Mouse (Mus musculus): ENCODE data around the gene Pik3cd.
"Not testable (repeated sequence)": the region's sequence is repeated elsewhere in the genome, so short reads cannot be mapped to it uniquely, and the experiment has no call there.

The Pik3cd gene

DNA sequence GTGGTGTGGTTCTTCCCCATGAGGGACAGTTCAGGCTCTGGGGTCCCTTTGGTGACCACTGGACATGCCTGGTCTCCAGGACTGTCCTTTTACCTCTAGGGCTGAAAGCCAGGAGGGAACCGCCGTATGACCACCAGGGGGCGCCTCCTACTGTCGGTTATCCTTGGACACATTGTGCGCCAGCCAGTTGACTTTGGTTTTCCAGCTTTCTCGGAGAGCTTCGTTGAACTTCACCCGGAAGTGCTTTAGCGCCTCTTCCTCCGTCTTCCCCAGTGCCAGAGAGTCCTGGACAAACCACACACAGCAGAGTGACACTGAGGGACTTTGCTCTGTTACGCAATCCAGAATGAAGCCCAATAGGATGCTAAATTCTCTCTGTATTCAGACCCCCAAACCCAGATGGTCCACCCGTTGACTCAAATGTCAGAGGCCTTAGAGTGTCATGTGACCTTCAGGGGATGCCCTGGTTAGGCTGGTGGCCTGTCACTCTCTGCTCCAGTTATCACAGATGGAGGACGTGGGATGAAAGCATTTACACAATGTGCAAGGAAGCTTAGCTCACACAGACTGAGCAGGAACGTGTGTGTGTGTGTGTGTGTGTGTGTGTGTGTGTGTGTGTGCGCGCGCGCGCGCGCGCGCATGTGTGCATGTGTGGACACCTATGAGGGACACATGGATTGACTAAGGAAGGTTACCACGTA, 51.7 kb downstream of the Pik3cd start:
- DNase-seq (ENCODE audit: low spot score in 2 of 2): peak; percentile 72 to 78

DNA sequence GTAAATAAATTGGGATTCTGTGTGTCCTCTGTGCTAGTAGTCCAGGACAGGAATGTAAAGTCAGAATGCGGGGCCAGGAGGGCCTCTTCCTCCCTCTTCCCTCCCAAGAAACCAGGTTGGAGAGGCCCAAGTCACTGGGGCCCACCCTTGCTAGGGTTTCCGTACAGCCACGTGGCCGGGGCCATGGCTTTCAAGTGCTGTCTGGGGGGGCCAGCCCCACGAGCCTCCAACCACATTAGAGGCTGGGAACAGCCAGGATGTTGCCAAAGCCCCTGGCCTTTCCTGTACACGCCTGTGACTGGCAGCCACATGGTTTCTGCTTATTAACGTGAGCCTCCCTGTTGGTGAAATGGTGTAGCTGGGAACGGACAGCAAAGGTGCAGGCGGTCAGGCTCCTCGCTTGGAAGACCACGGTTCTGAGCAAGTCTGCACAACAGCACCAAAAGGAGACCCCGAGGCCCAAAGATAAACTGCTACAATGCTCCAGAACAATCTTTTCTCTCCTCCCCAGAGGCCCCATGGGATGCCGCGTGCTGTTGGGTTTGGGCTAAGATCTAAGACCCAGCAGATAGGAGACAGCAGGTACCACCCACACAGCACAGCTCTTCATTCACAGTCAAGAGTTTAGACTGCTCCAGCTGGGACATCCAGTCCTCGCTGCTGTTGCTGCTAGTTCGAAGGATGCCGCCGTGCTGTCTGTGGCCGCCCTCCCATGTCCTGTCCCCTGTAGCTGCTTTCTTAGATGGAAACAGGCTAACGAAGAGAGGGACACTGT, 54.2 kb downstream of the Pik3cd start:
- no peak for DNase-seq (ENCODE audit: low spot score in 2 of 2)

DNA sequence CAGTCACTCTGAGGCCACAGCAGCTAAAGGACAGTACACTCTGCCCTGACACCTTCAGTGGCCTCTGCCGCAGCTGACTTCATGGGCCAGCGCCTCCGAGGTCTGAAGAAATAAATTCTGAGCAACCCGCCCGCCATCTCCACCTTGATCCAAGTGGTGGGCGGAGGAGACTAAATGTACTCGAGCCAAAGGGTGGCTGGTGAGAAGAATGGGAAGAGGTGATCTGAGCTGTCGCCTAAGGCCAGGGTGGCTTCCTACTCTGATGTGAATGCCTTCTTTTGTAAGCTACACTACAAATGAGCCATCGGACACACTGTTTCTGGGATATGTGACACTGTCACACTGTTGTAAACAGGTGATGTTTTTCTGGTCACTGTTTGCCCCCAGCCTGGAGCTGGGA, 56.6 kb downstream of the Pik3cd start:
- no peak for DNase-seq (ENCODE audit: low spot score in 2 of 2)

DNA sequence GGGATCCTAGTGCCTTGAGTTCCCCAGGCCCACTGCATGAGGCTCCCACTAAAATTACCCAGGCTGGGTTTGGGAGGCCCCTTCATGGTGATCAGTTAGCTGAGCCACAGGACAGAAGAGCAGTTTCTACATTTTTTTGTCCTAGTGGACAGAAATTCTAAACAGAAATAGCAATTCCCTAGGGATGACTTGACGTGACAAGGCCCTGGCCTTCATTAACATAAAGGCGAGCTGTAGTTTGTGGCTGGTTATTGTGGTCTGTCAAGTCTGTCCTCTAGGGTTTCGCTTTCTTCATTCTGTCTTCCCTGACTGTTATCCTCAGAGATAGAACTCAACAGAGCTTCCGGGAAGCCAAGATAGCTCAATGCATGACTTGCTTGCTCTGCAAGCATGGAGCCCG, 60.4 kb downstream of the Pik3cd start:
- no peak for DNase-seq (ENCODE audit: low spot score in 2 of 2)

DNA sequence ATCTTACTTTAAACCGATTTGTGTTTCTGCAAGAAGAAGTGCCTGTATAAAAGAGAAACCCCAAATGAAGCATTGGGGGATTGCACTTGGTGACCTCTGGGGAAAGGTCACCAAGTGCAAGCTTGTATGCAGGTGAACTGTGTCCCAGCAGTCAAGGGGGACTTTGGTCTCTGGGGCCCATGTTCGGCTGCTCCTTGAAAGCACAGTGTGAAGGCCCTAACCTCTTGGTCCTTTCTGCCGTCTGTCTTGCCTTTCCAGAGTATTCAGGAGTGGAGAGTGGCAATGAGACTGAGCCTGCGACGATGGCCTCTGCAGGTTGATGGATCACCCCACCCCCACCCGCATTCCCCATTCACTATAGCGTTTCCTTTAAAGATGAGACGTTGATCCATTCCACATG, 61.0 kb downstream of the Pik3cd start:
- no peak for DNase-seq (ENCODE audit: low spot score in 2 of 2)

DNA sequence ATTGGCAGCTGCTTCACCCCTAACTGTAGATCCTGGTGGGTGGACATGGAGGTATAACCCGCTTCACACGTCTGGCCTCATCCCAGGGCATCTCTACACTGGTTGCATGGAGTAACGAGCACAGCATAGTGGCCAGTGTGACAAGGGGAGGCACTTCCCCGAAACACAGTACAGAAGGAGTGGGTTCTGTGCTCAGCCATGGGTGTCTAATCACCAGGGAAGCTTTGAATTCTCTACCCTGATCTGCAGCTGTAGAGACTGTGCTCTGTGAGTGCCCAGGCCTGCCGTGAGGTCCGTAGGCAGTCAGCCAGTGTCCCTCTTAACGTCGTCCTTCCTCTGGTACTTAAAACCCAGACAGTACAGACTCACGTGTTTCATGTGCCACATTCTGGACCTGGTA, 61.5 kb downstream of the Pik3cd start:
- DNase-seq (ENCODE audit: low spot score in 2 of 2): no peak

DNA sequence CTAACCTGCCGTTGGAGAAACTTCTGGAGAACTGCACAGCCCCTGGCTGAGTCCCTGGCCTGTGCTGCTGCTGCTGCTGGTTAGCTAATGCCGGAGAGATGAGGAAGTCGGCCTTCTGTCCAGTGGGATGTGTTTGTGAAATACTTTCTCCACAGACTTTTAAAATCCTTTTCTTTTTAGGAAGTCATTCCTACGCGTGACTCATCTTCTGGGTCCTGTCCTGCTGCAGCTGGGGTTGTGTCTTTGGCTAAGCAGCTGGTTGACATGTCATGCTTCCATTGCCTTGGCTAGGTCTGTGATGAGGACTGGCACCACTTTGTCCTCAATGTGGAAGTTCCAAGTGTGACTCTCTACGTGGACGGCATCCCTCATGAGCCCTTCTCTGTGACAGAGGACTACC, 64.4 kb downstream of the Pik3cd start:
- DNase-seq (ENCODE audit: low spot score in 2 of 2): no peak

DNA sequence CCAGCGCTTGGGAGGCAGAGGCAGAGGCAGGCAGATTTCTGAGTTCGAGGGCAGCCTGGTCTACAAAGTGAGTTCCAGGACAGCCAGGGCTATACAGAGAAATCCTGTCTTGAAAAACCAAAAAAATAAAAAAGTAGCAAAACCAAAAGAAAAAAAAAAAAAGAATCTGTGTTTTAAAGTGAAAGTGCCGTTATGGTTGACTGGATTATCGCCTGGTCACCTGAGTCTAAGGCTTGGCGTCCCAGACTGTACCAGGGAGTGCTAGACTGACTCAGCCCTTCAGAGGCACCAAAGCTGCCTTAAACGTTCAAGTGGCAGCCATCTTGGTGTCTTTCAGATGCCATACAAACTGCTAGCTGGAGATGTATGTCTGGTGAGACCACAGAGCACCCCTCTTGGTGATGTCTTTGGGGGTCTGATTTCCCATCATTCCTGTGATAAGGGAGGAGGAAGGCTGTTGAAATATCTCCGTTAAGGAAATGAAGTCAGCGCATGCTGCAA, 66.4 kb downstream of the Pik3cd start:
- no peak for DNase-seq (ENCODE audit: low spot score in 2 of 2)

DNA sequence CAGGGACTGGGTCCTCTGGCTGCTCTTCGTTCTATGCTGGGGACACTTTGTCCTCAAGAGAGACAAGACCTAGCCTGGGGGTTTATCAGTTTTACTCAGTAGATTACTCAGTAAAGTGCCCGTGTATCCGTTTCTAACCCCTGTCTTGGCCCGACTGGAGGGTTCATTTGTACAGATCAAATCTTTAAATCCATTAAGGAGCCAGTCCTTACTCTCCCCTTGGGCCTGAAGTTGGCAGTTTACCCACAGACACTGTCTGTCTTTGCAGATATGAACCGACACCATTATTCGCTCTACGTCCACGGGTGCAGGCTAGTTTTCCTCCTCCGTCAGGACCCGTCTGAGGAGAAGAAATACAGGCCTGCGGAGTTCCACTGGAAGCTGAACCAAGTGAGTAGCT, 67.4 kb downstream of the Pik3cd start:
- no peak for DNase-seq (ENCODE audit: low spot score in 2 of 2)

DNA sequence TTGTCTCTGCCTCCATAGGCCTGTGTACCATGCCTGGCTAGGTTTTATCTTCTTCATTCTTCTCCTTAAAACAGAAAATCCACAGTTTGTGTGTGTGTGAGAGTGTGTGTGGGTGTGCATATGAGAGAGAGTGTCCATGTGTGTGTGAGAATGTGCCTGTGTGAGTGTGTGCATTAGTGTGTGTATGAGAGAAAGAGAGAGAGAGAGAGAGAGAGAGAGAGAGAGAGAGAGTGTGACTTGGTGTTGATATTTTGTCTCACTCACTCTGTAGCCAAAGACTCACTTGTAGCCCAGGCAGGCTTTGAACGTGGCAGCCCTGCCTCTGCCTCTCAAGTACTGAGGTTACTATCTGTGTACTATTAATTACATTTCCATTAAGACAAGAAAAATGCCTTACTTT, 68.2 kb downstream of the Pik3cd start:
- DNase-seq (ENCODE audit: low spot score in 2 of 2): no peak

DNA sequence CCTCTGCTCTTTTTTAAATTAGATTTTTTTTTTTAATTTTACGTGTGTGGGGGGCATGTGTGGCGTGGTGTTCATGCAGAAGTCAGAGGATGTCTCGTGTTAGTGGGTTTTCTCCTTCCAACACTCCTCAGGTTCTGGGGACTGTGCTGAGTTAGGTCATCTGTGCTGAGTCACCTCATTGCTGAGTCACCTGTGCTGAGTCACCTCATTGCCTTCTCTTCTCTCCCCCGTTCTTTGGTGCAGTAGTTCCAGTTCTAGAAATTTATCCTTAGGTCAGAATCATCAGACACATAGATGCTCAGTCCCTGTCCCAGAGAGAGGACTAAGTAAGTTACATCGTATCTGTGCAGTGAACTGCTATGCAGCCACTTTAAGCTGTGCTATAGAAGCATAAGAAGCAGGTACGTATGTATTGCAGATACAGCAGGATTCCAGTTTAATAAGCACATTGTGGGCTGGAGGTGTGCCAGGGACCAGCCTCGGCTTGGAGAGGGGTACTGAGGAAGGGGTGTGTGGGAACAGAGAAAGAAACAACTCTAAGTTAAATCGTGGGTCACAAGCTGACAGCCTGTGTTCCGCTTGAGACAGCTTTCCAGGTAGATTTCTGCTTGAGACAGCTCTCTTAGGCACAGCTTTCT, 69.6 kb downstream of the Pik3cd start:
- DNase-seq (ENCODE audit: low spot score in 2 of 2): no peak

DNA sequence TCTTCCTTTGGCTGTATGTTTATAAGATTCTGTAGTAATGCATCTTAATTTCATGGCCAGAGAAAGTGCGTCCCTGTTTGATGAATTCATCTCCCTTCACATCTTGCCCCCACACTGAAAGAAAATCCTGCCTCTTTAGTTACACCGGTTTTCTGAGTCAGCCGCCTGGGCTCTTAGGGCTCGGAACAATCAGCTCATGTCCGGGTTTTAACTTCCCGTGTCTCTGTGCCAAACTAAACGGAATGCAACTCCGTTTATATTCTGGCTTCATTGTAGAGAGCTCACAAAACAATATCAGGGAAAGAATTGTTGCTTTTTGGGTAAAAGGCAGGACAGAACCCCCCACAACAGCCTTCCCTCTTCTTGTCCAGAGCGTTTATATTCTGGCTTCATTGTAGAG, 73.6 kb downstream of the Pik3cd start:
- no peak for DNase-seq (ENCODE audit: low spot score in 2 of 2)

DNA sequence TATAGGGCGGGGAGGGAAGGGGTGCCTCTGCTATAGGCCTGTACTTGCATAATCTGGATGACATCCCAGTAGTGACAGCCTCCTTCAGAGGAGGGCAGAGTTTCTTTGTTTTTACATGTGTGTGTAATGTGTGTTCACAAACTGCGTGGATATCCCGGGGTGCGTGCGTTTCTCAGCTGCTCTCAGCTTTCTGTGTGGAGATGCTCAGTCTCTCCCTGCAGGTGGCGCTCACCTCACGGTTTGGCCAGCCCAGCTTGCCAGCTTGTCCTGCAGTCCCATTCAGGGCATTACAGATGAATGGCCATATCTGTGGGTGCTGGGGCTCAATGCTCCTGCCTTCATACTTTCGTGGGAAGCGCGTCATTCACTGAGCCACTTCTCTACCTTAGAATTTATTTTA, 74.0 kb downstream of the Pik3cd start:
- peak; percentile 53 to 66 for DNase-seq (ENCODE audit: low spot score in 2 of 2)

DNA sequence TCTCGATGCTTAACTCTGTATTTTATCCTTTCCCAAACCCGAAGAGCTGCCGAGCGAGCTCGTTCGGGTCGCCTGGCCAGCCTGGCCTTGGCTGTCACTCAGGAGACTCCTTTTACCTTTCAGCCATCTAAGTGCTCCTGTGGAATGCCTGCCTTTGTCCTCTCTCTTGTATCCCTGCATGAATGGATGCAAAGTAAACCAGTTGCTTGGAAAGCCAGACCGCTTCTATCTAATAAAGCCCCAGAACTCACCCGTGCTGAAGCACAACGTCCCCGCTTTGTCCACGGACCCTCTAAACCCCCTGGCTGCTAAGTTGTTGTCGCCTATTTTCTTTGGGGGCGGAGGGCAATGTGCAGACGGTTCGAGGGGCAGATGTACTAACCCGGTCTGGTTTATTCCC, 75.6 kb downstream of the Pik3cd start:
- DNase-seq (ENCODE audit: low spot score in 2 of 2): no peak

DNA sequence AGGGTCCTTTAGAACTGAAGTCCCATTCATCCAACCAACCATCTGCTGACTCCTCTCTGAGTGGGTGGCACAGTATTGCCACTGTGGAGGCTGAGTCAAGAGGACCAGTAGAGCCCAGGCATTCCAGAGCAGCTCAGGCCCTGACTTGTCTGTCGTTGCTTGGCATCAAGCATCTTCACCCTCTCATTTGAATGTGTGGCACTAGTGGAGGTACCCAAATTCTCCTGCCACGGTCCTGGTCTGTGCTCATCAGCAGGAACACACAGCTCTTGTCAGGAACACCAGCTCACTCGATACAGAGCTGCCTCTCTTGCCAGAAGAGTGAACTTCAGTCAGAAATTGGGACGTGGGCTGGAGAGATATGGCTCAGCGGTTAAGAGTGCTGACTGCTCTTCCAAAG, 78.7 kb downstream of the Pik3cd start:
- no peak for DNase-seq (ENCODE audit: low spot score in 2 of 2)

DNA sequence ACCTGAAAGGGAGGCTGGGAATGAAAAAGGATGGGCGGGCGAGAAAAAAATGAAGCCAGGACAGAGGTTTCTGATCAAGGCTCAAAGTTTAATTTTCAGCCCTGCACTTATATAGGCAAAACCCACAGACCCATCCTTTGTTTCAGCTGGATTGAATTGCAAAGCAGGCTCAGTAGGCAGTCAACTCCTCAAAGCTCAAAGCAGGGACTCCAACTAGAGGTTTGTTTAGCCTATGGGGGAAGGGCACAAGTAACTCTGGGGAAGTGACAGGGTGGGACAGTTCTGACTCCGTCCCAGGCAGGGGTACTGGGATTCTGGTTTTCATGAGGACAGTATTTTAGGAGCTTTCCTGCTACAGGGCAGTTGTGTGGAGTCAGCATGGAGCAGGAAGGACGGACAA, 81.1 kb downstream of the Pik3cd start:
- no peak for DNase-seq (ENCODE audit: low spot score in 2 of 2)

DNA sequence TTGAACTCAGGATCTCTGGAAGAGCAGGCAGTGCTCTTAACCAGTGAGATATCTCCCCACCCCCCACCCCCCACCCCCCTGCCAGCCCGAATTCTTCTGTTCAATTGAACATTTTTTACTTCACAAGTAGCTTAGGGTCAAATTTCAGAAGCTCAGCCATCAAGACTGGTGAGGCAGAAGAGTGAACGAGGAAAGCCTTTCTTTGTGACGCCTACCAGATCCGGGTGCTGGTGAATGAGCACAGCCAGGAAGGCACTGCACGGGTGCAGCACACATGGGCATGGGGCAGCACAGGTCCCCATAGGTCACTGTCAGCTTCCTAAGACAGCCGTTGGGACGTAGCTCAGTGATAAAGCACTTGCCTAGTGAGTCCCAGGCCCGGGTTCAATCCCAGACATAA, 82.4 kb downstream of the Pik3cd start:
- no peak for DNase-seq (ENCODE audit: low spot score in 2 of 2)

DNA sequence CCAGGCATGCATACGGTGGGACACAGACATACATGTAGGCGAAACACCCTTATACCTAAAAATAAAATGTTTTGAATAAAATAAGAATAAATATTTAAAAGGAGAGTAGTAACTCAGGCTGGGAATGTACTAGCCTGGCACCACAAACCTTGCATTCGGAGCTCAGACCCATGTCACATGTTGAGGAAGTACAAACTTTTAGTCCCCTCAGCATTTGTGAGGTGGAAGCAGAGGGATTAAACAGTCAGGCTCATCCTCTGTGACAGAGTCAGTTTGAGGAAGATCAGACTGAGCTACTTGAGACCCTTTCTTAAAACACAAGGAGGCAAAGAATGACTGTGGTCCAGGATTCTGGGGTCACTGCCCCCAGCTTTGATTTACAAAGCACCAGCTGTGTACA, 85.4 kb downstream of the Pik3cd start:
- DNase-seq (ENCODE audit: low spot score in 2 of 2): not testable (repeated sequence)

DNA sequence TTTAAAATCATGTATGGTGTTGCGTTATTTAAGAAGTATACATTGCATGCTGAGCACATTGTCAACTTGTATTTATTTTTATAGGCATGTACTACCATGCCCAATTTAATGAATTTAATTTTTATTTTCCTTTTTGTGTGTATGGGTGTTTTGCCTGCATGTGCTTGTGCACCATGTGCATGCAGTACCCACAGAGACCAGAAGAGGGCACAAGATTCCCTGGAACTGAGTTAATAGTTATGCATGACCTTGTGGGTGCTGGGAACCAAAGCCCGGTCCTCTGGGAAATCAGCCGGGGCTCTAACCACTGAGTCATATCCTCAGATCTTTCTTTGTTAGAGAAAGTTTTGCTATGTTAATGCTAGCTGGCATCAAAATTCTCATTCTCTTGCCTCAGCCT, 87.5 kb downstream of the Pik3cd start:
- DNase-seq (ENCODE audit: low spot score in 2 of 2): no peak

DNA sequence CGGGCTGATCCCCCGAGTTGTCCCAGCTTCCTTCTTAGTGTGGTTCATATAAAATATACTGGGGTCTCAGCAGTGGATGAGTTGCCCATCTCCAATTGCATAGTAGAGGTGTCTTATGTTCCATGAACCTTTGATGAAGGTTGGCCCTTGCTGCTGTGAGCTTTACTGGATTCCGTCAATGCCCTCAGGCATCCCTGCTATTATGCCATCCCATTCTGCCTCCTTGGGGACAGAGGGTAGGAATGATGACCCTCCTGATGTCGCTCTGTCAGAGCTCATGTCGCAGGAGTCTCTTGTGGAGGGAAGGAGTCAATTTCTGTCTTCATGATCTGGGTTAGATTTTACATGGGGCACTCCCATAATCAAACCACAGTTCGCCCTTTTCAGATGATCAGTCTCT, 88.9 kb downstream of the Pik3cd start:
- not testable (repeated sequence) for DNase-seq (ENCODE audit: low spot score in 2 of 2)

DNA sequence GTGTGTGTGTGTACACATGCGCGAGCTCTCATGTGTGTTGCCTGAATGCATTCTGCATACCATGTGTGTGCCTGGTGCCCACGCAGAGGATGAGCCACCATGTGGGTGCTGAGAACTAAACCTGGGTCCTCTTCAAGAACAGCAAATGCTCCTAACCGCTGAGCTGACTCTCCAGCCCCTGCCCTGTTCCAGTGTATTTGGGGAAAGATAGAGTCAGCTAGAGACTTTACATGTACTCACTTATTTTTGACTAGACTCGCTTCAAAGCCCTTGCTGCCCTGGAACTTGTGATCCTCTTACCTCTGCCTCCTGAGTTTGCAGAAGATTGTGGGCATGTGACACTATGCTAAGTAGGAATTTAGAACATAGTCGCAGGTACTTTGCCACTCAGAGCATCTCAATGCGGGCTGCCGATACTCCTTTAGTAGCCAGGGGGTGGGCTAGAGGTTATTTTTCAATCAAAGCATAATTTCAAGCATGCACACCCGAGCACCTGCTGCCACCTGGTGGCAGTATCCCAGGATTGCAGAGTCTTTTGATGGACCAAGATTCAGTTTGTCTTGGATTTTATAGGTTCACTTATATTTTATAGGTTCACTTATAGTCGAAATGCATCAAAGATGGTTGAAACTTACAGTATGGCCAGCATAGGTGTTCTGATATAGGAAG, 90.9 kb downstream of the Pik3cd start:
- peak in 1 of 2 experiments; percentile 69 for DNase-seq (ENCODE audit: low spot score in 2 of 2)
